Mouse (Mus musculus): ENCODE measurements around the gene Tab2. TPM values are rescaled to one million over a fixed set of nuclear protein-coding genes. Genes with fewer than 3 reads are reported as not detected.

Tab2 gene
- total RNA-seq (2023): 100 to 1,000 TPM in 1 of 2 experiments, 10 to 100 TPM in 1; 93.4 to 108 TPM

GRCm38 (mm10) chr10:7956228-7957001 lies at the start of gene Tab2:
TSS of gene Tab2 (minus strand) at chr10:7956230.

Other genes starting within 250 kb of the Tab2 start
- gene Katna1, start 230.2 kb downstream of the Tab2 start, total RNA-seq (2023): 10 to 100 TPM; 33.2 to 37.0 TPM
- 10 to 100 TPM; 20.0 to 23.7 TPM for gene Ginm1, start 163.4 kb downstream of the Tab2 start, total RNA-seq (2023)
- 10 to 100 TPM; 30.4 to 34.4 TPM for gene Ppil4, start 163.3 kb downstream of the Tab2 start, total RNA-seq (2023)
- 1 to 10 TPM; 3.8 to 4.1 TPM for gene Zc3h12d, start 123.8 kb downstream of the Tab2 start, total RNA-seq (2023)

Data from neutrophil, adult 83 days (primary cell).